Mouse (Mus musculus) frontal cortex, postnatal 25 days (tissue): Measurements from ENCODE around the gene Nlrp2.

ENCODE experiments used
- DNase-seq, 2 experiments: peaks; one replicate each; pipeline ENCODE4 v3.0.0; 2022; ENCODE audit warnings: low spot score in 2 of 2

Gene Nlrp2

DNA sequence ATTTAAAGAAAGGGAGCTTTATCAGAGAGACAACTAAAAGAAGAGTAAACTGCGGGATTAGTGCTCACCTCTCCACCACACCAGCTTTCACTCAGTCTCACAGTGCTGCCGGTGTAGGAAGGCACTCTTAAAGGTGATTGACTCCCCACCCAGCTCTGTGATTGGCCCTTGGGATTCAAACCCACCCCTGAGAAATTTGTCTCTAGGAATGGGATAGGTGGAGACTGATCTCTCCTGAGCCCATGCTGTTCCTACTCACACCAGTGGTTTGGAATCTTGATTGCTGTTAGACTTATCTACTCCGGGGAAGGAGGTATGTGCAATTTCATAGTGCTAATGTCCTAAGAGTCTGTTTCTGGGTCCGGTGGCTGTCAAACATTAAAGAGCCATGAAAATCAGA lies at the start of gene Nlrp2:
Gene Nlrp2, minus strand, starts transcription at position 101 of the 400 bp plus-strand sequence.
- DNase-seq: no peak

DNA sequence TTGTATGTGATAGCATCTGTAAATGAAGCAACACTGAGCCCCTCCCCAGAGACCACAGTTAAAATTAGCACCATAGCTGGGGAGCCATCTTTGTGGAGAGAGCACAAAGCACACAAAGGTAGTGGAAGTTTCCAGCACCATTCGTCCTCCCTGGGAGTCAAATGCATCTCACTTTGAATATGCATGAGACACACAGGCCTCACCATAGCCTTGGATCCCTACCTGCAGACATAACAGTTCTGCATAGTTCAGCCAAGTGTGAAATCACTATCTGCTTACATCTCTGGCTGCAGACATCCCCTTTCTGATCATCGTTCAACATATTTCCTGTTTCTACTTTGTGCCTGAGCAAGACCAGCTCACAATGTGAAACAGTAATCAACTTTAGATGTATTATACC lies 15.9 kb upstream of the Nlrp2 start:
- DNase-seq: no peak

DNA sequence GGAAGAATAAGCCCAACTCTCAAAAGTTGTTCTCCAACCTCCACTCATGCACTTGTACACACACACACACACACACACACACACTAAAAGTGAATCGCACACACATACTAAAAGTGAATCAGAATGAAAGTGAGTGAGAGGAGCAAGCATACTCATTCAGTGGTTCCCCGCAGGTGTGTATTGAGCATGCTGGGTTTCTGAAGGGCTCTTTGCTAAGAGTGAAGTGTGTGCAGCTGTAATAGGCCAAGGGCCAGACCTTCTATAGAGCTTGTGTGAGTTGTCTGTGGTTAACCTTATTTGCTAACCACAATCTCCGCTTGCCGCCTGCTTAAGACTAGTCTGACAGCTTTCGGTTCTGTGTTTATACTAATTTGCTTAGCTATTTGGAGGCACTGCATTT lies 12.8 kb upstream of the Nlrp2 start:
- no peak for DNase-seq

DNA sequence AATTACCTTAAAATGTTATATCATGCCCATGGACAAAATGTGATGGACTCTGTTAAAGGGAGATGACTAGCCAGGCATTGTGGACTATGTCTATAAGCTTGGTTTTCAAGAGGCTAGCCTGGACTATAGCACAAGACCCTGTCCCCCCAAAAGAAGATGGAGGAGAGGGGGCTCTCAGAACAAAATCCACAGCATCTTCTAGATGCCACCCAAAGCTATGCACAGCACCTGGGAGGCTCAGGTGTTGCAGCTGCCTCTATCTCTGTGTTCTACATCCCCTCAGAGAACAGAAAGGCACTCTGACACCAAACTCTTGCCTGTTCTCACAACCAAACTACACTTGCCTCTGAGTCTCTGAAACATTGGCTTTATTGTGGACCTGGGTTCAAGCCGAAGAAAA lies 598 bp downstream of the Nlrp2 start, which contains the start of gene Gm5065:
Gene Gm5065, plus strand, starts transcription at position 301 of the 400 bp plus-strand sequence.
- no peak for DNase-seq

DNA sequence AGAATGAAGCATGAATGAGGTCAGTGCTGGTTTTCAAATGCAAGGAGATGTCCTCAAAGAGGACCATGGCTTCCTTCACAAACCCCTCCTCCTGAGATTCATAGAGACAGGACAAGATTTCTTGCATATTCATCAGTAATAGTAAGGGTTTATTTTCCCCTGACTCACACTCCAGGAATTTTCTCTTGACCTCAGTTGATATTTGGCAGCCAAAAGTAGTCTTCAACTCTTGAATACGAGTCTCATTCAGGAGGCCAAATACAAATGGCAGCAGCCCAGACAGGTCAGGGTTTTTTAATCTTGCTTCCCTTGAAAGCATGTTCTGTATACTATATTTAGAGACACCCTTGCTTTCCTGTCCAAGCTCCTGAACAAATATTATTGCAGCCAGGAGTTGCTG lies 23.3 kb downstream of the Nlrp2 start:
- DNase-seq: no peak

DNA sequence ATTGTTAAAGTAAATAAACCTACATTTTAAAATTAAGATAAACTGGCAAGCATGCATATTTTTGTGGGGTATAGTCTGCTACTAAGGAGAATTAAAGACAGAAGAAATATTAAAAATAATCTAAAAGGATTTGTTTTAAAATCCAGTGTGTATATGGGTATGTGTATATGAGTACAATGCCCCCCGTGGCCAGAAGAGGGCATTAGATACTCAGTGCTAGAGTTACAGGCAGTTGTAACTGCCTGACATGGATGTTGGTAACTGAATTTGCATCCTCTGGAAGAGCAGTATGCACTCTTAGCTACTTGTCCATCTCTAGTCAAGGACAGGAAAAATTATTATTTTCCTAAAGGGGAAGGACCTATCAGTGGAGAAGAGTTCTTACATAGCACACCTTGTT lies 62.6 kb downstream of the Nlrp2 start:
- DNase-seq: no peak

DNA sequence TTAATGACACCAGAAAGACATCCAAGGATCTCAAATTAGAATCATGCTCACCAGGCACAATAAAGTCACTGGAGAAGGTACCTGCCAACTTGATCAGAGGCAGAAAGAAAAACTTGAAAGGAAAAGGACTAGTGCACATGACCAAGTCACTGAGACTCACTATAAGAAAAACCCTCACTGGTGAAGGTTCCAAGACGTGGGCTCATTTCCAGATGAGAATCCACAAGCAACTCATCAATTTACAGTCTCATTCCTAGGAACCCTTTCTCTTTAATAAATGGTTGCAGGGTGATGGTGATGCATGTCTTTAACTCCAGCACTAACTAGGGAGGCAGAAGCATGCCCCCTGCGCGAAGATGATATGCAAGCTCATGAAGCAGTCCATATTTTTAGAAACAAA lies 87.8 kb downstream of the Nlrp2 start:
- no peak for DNase-seq
